Mouse (Mus musculus): ENCODE data around the gene Zmynd12.

DNA sequence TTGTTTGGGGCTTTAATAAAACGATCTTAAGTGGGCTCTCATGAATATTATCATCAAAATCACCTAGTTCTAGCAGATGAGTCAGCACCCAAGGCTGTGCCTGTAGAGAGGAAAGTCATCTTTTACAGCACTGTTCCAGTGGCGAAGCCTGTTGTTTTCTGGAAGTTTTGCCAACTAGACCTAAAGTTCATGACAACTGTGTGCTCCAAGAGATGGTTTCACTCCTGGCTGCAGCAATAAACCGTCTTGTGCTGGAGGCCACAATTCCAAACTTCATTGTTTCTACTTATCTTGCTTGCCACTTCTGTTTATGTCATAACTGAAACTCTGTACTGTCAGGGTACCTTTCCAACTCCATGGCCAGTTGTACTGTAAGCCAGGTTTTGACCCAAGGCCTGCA is 5.3 kb upstream of the Zmynd12 start:
- TF ChIP-seq GATA1 (IDR thresholded peaks at IDR 0.05; ENCODE audit: low read length) (no peak), TAL1 (IDR thresholded peaks at IDR 0.05; ENCODE audit: low read length) (no peak)

Measured in erythroblast, embryonic 14.5 days (primary cell).